Mouse (Mus musculus): Measurements from ENCODE around the gene Vmn2r116.
"Not testable (repeated sequence)": the region's sequence is repeated elsewhere in the genome, so short reads cannot be mapped to it uniquely, and the experiment has no call there.

The Vmn2r116 gene

DNA sequence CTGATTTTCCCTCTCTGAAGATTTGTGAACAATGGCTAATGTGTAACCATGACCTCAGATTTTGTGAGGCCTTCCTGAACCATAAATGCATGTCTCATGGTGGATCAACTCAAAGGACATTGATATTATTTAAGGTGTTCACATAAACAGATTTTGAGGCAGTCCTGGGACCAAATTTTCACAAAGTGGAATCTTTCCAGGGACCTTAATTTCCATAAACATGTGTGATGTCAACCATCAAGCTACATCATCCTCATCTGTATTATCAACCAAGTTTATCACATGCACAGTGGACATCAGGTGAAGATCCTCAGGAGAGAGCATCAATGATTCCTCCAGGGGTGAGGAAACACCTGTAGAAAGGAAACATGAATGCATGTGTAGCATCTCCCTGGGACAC lies at the start of gene Vmn2r116:
Gene Vmn2r116, plus strand, starts transcription at position 301 of the 400 bp plus-strand sequence.
- in situ Hi-C loops (cut with MboI, MseI) = not testable (repeated sequence)

DNA sequence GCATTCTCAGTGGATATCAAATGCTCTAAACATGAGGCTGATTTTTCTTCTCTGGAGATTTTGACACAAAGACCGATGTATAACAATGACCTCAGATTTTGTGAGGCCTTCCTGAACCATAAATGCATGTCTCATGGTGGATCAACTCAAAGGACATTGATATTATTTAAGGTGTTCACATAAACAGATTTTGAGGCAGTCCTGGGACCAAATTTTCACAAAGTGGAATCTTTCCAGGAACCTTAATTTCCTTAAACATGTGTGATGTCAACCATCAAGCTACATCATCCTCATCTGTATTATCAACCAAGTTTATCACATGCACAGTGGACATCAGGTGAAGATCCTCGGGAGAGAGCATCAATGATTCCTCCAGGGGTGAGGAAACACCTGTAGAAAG lies 41.0 kb upstream of the Vmn2r116 start, which contains the start of gene Vmn2r115:
Gene Vmn2r115, plus strand, starts transcription at position 301 of the 400 bp plus-strand sequence.
- in situ Hi-C loops (cut with MboI, MseI) = not testable (repeated sequence)

DNA sequence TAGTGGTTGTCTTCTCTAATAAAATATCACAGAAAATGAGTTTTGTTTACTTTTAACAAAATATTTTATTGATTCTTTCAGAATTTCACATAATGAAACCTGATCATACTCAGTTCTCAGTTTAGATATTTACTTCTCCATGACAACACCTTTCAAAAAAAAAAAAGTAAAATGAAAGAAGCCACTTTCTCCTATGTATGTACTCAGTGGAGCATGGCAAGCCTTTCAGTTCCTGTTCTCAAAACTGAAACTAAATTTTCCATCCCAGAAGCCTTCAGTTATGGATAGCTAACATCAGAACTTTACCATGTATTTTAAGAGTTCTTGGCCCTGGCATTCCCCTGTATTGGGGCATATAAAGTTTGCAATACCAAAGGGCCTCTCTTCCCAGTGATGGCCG lies 32.8 kb upstream of the Vmn2r116 start:
- in situ Hi-C loops (cut with MboI, MseI) = no loop called here

DNA sequence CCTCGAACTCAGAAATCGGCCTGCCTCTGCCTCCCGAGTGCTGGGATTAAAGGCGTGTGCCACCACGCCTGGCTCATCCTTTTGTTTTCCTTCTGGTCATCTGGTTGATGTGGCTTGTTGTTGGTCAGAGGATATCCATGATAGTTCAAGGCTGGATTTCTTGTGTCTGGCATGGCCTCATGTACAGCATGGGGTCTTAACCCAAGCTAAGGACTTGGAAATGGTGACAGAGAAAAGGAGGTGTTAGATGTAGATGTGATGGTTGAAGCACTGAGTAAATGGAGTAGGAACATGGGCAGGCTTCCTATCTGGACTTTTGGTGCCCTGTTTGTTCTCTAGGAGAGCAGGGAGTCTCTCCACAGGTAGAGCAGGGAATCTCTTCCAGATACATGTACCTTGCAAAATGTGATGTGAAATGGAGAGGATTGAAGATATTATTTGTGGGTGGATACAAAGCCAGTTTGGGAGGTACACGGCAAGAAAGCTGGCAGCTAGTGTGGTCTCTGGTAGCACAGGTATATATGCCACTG lies 48.8 kb downstream of the Vmn2r116 start:
- in situ Hi-C loops (cut with MboI, MseI) = no loop called here

Measured in T-helper 1 cell (primary cell).